Mouse (Mus musculus): ENCODE data around the gene Nxpe4. TPM values are rescaled to one million over a fixed set of nuclear protein-coding genes. Genes with fewer than 3 reads are reported as not detected.

Gene Nxpe4
- polyA plus RNA-seq, 1 experiment from 2014 or later = 9.3 TPM

GRCm38 (mm10) chr9:48338783-48339455 is 177.1 kb downstream of the Nxpe4 start:
- 88% methylated on average over 4 of the region's 4 CpGs for WGBS
- no peak overlapping the region for H3K9ac ChIP-seq (replicated peaks; ENCODE audit: low read depth, low read length)
- H3K27me3 ChIP-seq (ENCODE audit: control insufficient read depth, insufficient read depth, low read length) = no peaks in the 10 kb centered on the region
- no peaks in the 10 kb centered on the region for H3K9me3 ChIP-seq (ENCODE audit: control insufficient read depth, low read length)
- H3K4me2 ChIP-seq (ENCODE audit: low read depth, low read length) = no peak overlapping the region
- no peak overlapping the region for H3K4me3 ChIP-seq (ENCODE audit: low read depth, low read length)
- no peaks in the 10 kb centered on the region for H3K4me1 ChIP-seq (ENCODE audit: control insufficient read depth, insufficient read depth, low read length)
- no peak for ATAC-seq (ENCODE audit: low read depth)
- no peaks in the 10 kb centered on the region for H3K36me3 ChIP-seq (ENCODE audit: control insufficient read depth, insufficient read depth, low read length)
- no peak overlapping the region for H3K27ac ChIP-seq (ENCODE audit: low read depth, low read length)

DNA sequence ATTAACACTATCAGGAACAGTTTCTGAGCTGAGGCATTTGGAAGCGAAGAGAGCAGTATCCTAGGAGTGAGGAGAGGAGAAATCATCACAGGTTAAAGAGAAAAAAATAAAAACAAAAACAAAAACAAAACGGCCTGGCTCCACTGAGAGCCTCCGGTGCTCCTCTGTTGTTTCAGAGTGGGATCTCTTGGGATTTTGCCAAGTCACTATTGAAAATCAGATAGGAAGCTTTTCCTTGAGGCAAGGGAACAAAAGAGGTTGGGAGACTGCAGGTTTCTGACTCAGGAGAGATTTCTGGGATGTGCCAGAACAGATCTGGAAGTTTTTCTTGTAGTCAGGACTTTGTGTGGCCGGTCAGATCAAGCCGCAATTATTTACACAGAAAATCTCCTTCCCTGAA is 177.7 kb downstream of the Nxpe4 start:
- 62% methylated on average over 5 of the region's 5 CpGs for WGBS
- Histone ChIP-seq H3K4me2 (ENCODE audit: low read depth, low read length) (no peak overlapping the region), H3K9me3 (ENCODE audit: control insufficient read depth, low read length) (no peaks in the 10 kb centered on the region), H3K27ac (ENCODE audit: low read depth, low read length) (no peak overlapping the region), H3K27me3 (ENCODE audit: control insufficient read depth, insufficient read depth, low read length) (no peaks in the 10 kb centered on the region), H3K4me1 (ENCODE audit: control insufficient read depth, insufficient read depth, low read length) (no peaks in the 10 kb centered on the region), H3K9ac (replicated peaks; ENCODE audit: low read depth, low read length) (no peak overlapping the region), H3K36me3 (ENCODE audit: control insufficient read depth, insufficient read depth, low read length) (no peaks in the 10 kb centered on the region), H3K4me3 (ENCODE audit: low read depth, low read length) (no peak overlapping the region)
- ATAC-seq (ENCODE audit: low read depth) = no peak

- Histone ChIP-seq H3K4me1 (ENCODE audit: control insufficient read depth, insufficient read depth, low read length) (no peaks in the 10 kb centered on the region), H3K27ac (ENCODE audit: low read depth, low read length) (no peak overlapping the region), H3K9ac (replicated peaks; ENCODE audit: low read depth, low read length) (no peak overlapping the region), H3K4me2 (ENCODE audit: low read depth, low read length) (no peak overlapping the region), H3K9me3 (ENCODE audit: control insufficient read depth, low read length) (no peaks in the 10 kb centered on the region), H3K4me3 (ENCODE audit: low read depth, low read length) (no peak overlapping the region), H3K27me3 (ENCODE audit: control insufficient read depth, insufficient read depth, low read length) (no peaks in the 10 kb centered on the region), H3K36me3 (ENCODE audit: control insufficient read depth, insufficient read depth, low read length) (no peaks in the 10 kb centered on the region)
- ATAC-seq (ENCODE audit: low read depth) = no peak
- WGBS = 88% methylated on average over 10 of the region's 10 CpGs
These were observed 179.0 kb downstream of the Nxpe4 start for GRCm38 (mm10) chr9:48340708-48341380.

DNA sequence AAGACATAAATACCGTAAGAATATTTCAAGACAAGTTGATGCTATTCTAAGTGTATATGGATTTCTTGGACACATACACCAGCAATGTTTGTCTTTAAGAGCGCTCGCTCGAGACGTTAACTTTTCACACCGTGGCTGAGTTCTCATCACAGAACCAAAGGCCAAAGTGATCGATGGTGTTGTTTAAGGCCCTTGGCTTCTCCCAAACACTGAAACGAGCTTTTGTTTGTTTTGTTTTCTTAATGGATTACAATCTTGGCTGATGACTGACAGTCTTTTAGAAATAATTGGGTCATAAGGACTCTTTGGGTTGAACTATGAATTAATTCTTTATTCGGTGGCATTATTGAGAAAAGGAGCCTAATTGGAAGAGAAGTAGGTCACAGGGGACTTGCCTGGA is 183.6 kb downstream of the Nxpe4 start:
- no peaks in the 10 kb centered on the region for H3K9me3 ChIP-seq (ENCODE audit: control insufficient read depth, low read length)

DNA sequence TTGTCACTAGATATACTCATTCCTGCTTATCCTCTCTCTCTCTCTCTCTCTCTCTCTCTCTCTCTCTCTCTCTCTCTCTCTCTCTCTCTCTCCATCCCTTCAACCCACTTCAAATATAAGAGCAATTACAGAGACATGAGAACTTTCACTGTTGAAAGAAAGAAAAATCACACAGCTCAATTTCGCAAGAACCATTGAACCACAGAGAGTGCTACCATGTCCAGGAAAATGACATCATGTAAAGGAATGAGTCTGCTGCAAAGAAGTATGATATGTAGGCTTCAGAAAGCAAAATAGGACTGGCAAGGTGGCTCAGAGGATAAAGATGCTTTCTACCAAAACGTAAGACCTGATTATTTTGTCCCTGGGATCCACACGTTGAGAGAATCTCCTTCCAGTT is 184.0 kb downstream of the Nxpe4 start:
- whole genome bisulfite sequencing = 92% methylated on average over 3 of the region's 3 CpGs
- no peaks in the 10 kb centered on the region for H3K36me3 ChIP-seq (ENCODE audit: control insufficient read depth, insufficient read depth, low read length)
- ATAC-seq (ENCODE audit: low read depth) = no peak
- H3K27ac ChIP-seq (ENCODE audit: low read depth, low read length) = no peak overlapping the region
- H3K4me1 ChIP-seq (ENCODE audit: control insufficient read depth, insufficient read depth, low read length) = no peaks in the 10 kb centered on the region
- no peak overlapping the region for H3K4me3 ChIP-seq (ENCODE audit: low read depth, low read length)
- no peak overlapping the region for H3K9ac ChIP-seq (replicated peaks; ENCODE audit: low read depth, low read length)
- H3K4me2 ChIP-seq (ENCODE audit: low read depth, low read length) = no peak overlapping the region
- H3K27me3 ChIP-seq (ENCODE audit: control insufficient read depth, insufficient read depth, low read length) = no peaks in the 10 kb centered on the region
- no peaks in the 10 kb centered on the region for H3K9me3 ChIP-seq (ENCODE audit: control insufficient read depth, low read length)

More for the DNA sequence above, 183.6 kb downstream of the Nxpe4 start:
- WGBS = 86% methylated on average over 9 of the region's 9 CpGs
- Histone ChIP-seq H3K4me3 (ENCODE audit: low read depth, low read length) (no peak overlapping the region), H3K9ac (replicated peaks; ENCODE audit: low read depth, low read length) (no peak overlapping the region), H3K36me3 (ENCODE audit: control insufficient read depth, insufficient read depth, low read length) (no peaks in the 10 kb centered on the region), H3K4me1 (ENCODE audit: control insufficient read depth, insufficient read depth, low read length) (no peaks in the 10 kb centered on the region), H3K27ac (ENCODE audit: low read depth, low read length) (no peak overlapping the region), H3K27me3 (ENCODE audit: control insufficient read depth, insufficient read depth, low read length) (no peaks in the 10 kb centered on the region), H3K4me2 (ENCODE audit: low read depth, low read length) (no peak overlapping the region)
- no peak for ATAC-seq (ENCODE audit: low read depth)

DNA sequence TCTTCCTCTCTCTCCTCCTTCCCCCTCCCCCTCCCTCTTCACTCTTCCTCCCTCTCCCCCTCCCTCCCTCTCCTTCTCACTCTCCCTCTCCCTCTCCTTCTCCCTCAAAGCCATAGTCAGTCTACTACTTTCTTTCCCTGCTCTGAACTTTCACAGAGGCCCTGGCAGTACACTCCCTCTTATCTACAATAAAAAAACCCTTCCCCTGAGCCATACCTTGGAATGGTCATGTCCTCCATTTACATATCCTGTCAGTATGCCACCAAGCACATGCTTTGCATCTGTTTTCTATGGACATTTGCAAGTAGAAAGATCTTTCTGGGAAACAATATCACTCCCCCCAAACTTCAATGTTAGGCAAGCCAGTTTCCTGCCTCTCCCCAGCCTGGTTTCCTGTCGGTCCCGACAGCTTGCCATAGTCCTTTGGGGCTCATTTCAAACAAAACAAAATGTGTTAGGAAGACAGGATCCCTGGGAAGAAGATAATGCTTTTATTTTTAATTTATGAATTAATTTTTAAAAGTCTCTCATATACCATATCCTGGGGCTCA is 191.4 kb downstream of the Nxpe4 start, which contains the start of gene Nxpe2:
Gene Nxpe2, minus strand, starts transcription at position 307 of the 551 bp plus-strand sequence.
- no peaks in the 10 kb centered on the region for H3K27me3 ChIP-seq (ENCODE audit: control insufficient read depth, insufficient read depth, low read length)
- 43% methylated on average over 2 of the region's 2 CpGs for WGBS
- no peaks in the 10 kb centered on the region for H3K4me1 ChIP-seq (ENCODE audit: control insufficient read depth, insufficient read depth, low read length)
- H3K9me3 ChIP-seq (ENCODE audit: control insufficient read depth, low read length) = no peaks in the 10 kb centered on the region
- H3K27ac ChIP-seq (ENCODE audit: low read depth, low read length) = no peak within 1 kb of the TSS
- no peak for ATAC-seq (ENCODE audit: low read depth)
- H3K9ac ChIP-seq (replicated peaks; ENCODE audit: low read depth, low read length) = no peak within 1 kb of the TSS
- no peak within 1 kb of the TSS for H3K4me3 ChIP-seq (ENCODE audit: low read depth, low read length)
- H3K4me2 ChIP-seq (ENCODE audit: low read depth, low read length) = no peak within 1 kb of the TSS
- H3K36me3 ChIP-seq (ENCODE audit: control insufficient read depth, insufficient read depth, low read length) = no peaks in the 10 kb centered on the region

DNA sequence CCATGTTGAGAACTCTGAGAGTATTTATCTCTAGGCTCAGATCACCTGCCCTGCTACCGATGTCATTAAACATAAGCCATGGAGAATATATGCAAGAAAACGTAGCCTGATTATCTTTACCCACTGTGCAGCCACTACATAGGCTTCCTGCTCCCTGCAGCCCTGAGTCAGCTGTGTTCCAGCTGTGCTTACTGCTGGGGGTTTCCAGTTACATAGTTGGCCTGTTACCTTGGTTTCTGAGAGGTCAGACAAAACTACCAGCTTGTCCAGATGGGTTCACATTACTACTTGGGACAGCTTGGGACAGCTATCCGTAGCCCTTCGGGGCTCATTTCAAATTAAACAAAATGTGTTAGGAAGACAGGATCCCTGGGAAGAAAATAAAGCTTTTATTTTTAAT is 192.3 kb downstream of the Nxpe4 start:
- H3K36me3 ChIP-seq (ENCODE audit: control insufficient read depth, insufficient read depth, low read length) = no peaks in the 10 kb centered on the region
- H3K4me3 ChIP-seq (ENCODE audit: low read depth, low read length) = no peak overlapping the region
- no peak overlapping the region for H3K4me2 ChIP-seq (ENCODE audit: low read depth, low read length)
- ATAC-seq (ENCODE audit: low read depth) = no peak
- no peaks in the 10 kb centered on the region for H3K4me1 ChIP-seq (ENCODE audit: control insufficient read depth, insufficient read depth, low read length)
- H3K27ac ChIP-seq (ENCODE audit: low read depth, low read length) = no peak overlapping the region
- WGBS = 77% methylated on average over 4 of the region's 4 CpGs
- no peaks in the 10 kb centered on the region for H3K27me3 ChIP-seq (ENCODE audit: control insufficient read depth, insufficient read depth, low read length)
- H3K9me3 ChIP-seq (ENCODE audit: control insufficient read depth, low read length) = no peaks in the 10 kb centered on the region
- H3K9ac ChIP-seq (replicated peaks; ENCODE audit: low read depth, low read length) = no peak overlapping the region

DNA sequence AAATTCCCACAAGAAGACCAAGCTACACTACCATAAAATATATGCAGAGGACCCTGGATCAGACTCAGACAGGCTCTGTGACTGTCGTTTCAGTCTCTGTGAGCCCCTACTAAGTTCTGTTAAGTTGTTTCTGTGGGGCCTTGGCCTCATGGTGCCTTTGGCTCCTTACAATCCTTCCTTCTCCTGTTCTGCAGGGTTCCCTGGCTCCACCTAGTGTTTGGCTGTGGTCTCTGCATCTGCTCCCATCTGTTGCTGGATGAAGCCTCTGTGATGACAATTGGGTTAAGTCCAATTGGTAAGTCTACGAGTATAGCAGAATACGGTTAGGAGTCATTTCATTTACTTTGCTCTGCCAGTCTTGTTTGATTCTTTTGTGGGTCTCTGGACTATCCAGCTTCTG is 193.0 kb downstream of the Nxpe4 start:
- Histone ChIP-seq H3K27me3 (ENCODE audit: control insufficient read depth, insufficient read depth, low read length) (no peaks in the 10 kb centered on the region), H3K4me2 (ENCODE audit: low read depth, low read length) (no peak overlapping the region), H3K4me3 (ENCODE audit: low read depth, low read length) (no peak overlapping the region), H3K4me1 (ENCODE audit: control insufficient read depth, insufficient read depth, low read length) (no peaks in the 10 kb centered on the region), H3K27ac (ENCODE audit: low read depth, low read length) (no peak overlapping the region), H3K9me3 (ENCODE audit: control insufficient read depth, low read length) (no peaks in the 10 kb centered on the region), H3K9ac (replicated peaks; ENCODE audit: low read depth, low read length) (no peak overlapping the region), H3K36me3 (ENCODE audit: control insufficient read depth, insufficient read depth, low read length) (no peaks in the 10 kb centered on the region)
- no peak for ATAC-seq (ENCODE audit: low read depth)
- 57% methylated on average over 3 of the region's 3 CpGs for WGBS

- 96% methylated on average over 3 of the region's 3 CpGs for WGBS
- H3K36me3 ChIP-seq (ENCODE audit: control insufficient read depth, insufficient read depth, low read length) = no peaks in the 10 kb centered on the region
- no peak overlapping the region for H3K4me2 ChIP-seq (ENCODE audit: low read depth, low read length)
- H3K9ac ChIP-seq (replicated peaks; ENCODE audit: low read depth, low read length) = no peak overlapping the region
- ATAC-seq (ENCODE audit: low read depth) = no peak
- no peak overlapping the region for H3K27ac ChIP-seq (ENCODE audit: low read depth, low read length)
- H3K27me3 ChIP-seq (ENCODE audit: control insufficient read depth, insufficient read depth, low read length) = no peaks in the 10 kb centered on the region
- H3K4me1 ChIP-seq (ENCODE audit: control insufficient read depth, insufficient read depth, low read length) = no peaks in the 10 kb centered on the region
- H3K4me3 ChIP-seq (ENCODE audit: low read depth, low read length) = no peak overlapping the region
- H3K9me3 ChIP-seq (ENCODE audit: control insufficient read depth, low read length) = no peaks in the 10 kb centered on the region
These were observed 195.3 kb downstream of the Nxpe4 start for GRCm38 (mm10) chr9:48357097-48357496.

Data from neural tube, embryonic 14.5 days (tissue).